Mouse (Mus musculus) spleen, adult 2 months (tissue): Measurements from ENCODE around the gene Map4k4.

ENCODE experiments used
- CTCF ChIP-seq: fragments of 200-500 bp; IDR thresholded peaks from 2 replicates; pipeline ENCODE4 v1.5.1; 2011; ENCODE audit warnings: mild to moderate bottlenecking, inconsistent platforms; ENCODE audit not compliant: insufficient read depth, insufficient read length, insufficient replicate concordance; ENCODE audit errors: extremely low read depth
- POLR2A ChIP-seq: fragments of 200-500 bp; IDR thresholded peaks from 2 replicates; pipeline ENCODE4 v1.6.1; 2011; ENCODE audit warnings: low read depth, low read length, inconsistent platforms

DNA sequence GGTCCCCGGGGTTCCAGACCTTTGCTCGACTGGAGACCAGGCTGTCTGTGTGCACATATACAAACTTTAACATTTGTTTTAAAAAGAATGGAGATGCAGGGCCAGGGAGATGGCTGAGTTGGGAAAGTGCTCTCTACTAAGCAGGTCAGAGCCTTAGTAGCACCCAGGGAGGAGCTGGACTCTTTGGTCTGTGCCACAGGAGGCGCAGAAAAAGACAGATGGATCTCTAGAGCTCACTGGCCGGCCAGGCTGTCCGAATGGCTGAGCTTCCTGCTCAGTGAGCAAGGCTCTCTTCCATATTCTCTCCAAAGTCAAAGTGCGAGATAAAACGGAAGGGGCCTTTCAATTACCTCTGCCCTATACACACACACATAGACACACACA is 33.6 kb upstream of the Map4k4 start:
- TF ChIP-seq CTCF, result no peak
- no peak for TF ChIP-seq POLR2A
